Comparison of ENCODE assay signal across 8 mouse cellular contexts in the genomic region with DNA sequence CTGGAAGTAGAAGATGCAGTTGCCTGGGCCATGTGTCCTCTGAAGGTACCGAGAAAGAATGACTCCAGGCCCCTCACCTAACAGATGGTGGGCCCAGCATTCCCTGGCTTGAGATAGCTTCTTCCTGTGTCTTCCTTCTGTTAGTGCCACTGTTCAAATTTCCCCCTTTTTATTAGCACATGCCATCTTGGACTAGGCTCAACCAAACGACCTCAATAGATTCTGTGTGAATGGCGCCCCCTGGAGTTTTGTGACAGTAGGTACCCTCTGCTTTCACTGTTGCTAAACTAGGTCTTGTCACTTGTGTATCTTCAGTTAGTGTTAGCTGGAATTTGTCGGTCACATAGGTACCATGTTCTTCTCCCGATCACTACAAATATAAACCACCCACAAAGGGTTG. TPM values are rescaled to one million over a fixed set of nuclear protein-coding genes. Genes with fewer than 3 reads are reported as not detected.
DNase-seq lines count a peak whose midpoint lies in the region; ATAC-seq and TF ChIP-seq lines count a peak whose summit lies in the region.
"Had no signal": no experiment of that assay in that cellular context is flagged by ENCODE, and none has a peak within 500 bp of the region (broad histone marks: within the 10 kb centered on the region; RNA-seq: fewer than 3 reads in every experiment).

No protein-coding gene starts in this region.

- H3K4me3 ChIP-seq in liver, adult 2 months (ENCODE audit: insufficient read depth, low read depth, low read length): no peak overlapping the region
- H3K4me3 ChIP-seq in liver, embryonic 12.5 days: no peak overlapping the region
- H3K4me3 ChIP-seq in forebrain, postnatal 0 days (ENCODE audit: low read depth, low read length): no peak overlapping the region
- H3K4me3 ChIP-seq in left cerebral cortex, adult 2 months: no peak overlapping the region
- H3K4me3 ChIP-seq: lung, embryonic 15.5 days had no signal

- no peaks in the 10 kb centered on the region for H3K79me2 ChIP-seq in liver, adult 2 months (ENCODE audit: control insufficient read depth, insufficient read depth, low read length)

- no peak for ATAC-seq in liver, embryonic 12.5 days
- ATAC-seq in forebrain, postnatal 0 days: no peak

- DNase-seq in liver, adult 2 months (ENCODE audit: extremely low read depth, low read depth, low spot score): peak; percentile 5
- DNase-seq in Muller cell, postnatal 12 days (ENCODE audit: inconsistent ontology term): peak; percentile 26
- DNase-seq in brain, adult 2 months (ENCODE audit: low read depth, low spot score): peak; percentile 43
- DNase-seq in forebrain, postnatal 0 days: peak; percentile 17
- DNase-seq in left cerebral cortex, adult 2 months (ENCODE audit: extremely low spot score in 1 of 2, low spot score in 2 of 2): peak in 1 of 2 experiments; percentile 16
- DNase-seq in retina, postnatal 1 day: peak; percentile 72

- H3K9ac ChIP-seq in liver, adult 2 months (ENCODE audit: low read depth, low read length): no peak overlapping the region
- no peak overlapping the region for H3K9ac ChIP-seq in liver, embryonic 12.5 days
- no peak overlapping the region for H3K9ac ChIP-seq in forebrain, postnatal 0 days
- H3K9ac ChIP-seq: lung, embryonic 15.5 days had no signal

- H3K4me1 ChIP-seq in liver, adult 2 months (ENCODE audit: control insufficient read depth, insufficient read depth, low read length): no peaks in the 10 kb centered on the region
- peaks cover 18% of the 10 kb centered on the region for H3K4me1 ChIP-seq in liver, embryonic 12.5 days
- H3K4me1 ChIP-seq in forebrain, postnatal 0 days (ENCODE audit: insufficient read depth): no peaks in the 10 kb centered on the region
- H3K4me1 ChIP-seq: lung, embryonic 15.5 days had no signal

- WGBS in liver, adult 2 months: 46% methylated on average over 5 of the region's 5 CpGs
- WGBS in liver, embryonic 12.5 days (ENCODE audit: insufficient replicate concordance): 42% methylated on average over 5 of the region's 5 CpGs
- WGBS in forebrain, postnatal 0 days: 50% methylated on average over 5 of the region's 5 CpGs

- H3K9me3 ChIP-seq in liver, embryonic 12.5 days (replicated peaks): no peaks in the 10 kb centered on the region
- no peaks in the 10 kb centered on the region for H3K9me3 ChIP-seq in forebrain, postnatal 0 days (ENCODE audit: low read length)
- H3K9me3 ChIP-seq: lung, embryonic 15.5 days had no signal

- H3K27me3 ChIP-seq in liver, adult 2 months (ENCODE audit: control insufficient read depth, insufficient read depth, low read length): no peaks in the 10 kb centered on the region
- H3K27me3 ChIP-seq in liver, embryonic 12.5 days (replicated peaks): no peaks in the 10 kb centered on the region
- H3K27me3 ChIP-seq in forebrain, postnatal 0 days (ENCODE audit: insufficient read depth, low read length): no peaks in the 10 kb centered on the region
- H3K27me3 ChIP-seq: lung, embryonic 15.5 days had no signal

- TF ChIP-seq CTCF in liver, adult 2 months (IDR thresholded peaks at IDR 0.05; ENCODE audit: low read depth, low read length): 0 out of 2 replicates have a peak, but pooled peaks have one; percentile 7
- peak; percentile 45 for TF ChIP-seq CTCF in forebrain, postnatal 0 days (IDR thresholded peaks at IDR 0.05; ENCODE audit: low read depth)
- TF ChIP-seq CTCF in left cerebral cortex, adult 2 months (IDR thresholded peaks at IDR 0.05): peak; percentile 51

- no peak overlapping the region for H3K4me2 ChIP-seq in liver, embryonic 12.5 days
- no peak overlapping the region for H3K4me2 ChIP-seq in forebrain, postnatal 0 days (ENCODE audit: low read depth)
- H3K4me2 ChIP-seq: lung, embryonic 15.5 days had no signal

- no peaks in the 10 kb centered on the region for H3K36me3 ChIP-seq in liver, adult 2 months (ENCODE audit: control insufficient read depth, insufficient read depth, low read length)
- no peaks in the 10 kb centered on the region for H3K36me3 ChIP-seq in liver, embryonic 12.5 days
- no peaks in the 10 kb centered on the region for H3K36me3 ChIP-seq in forebrain, postnatal 0 days (ENCODE audit: insufficient read depth)
- H3K36me3 ChIP-seq: lung, embryonic 15.5 days had no signal

- intact Hi-C loops in left cerebral cortex, adult 2 months (cut with DNase I): loop anchor here (5.0 kb wide), 1 partner anchor 83 kb away; no protein-coding TSS in a partner anchor

- no peak overlapping the region for H3K27ac ChIP-seq in liver, adult 2 months (replicated peaks; ENCODE audit: insufficient read depth, low read depth, low read length)
- H3K27ac ChIP-seq in liver, embryonic 12.5 days: no peak overlapping the region
- no peak overlapping the region for H3K27ac ChIP-seq in forebrain, postnatal 0 days (ENCODE audit: low read depth, low read length)
- no peak overlapping the region for H3K27ac ChIP-seq in left cerebral cortex, adult 2 months
- H3K27ac ChIP-seq: lung, embryonic 15.5 days had no signal

- no peak for TF ChIP-seq POLR2A in liver, adult 2 months (IDR thresholded peaks at IDR 0.05; ENCODE audit: extremely low read depth, insufficient read depth, low read length)

RNA-seq across cellular contexts. Expression of a gene that starts 29.0 kb away (rescaled TPM):
- total RNA-seq in liver, adult 2 months (2014; rRNA removed): 0.55 and 0.74 TPM in 2 replicates
- 0.06 TPM in 1 of 2 replicates, not detected in the other for polyA plus RNA-seq in liver, adult 2 months (2012; rRNA removed)
- polyA plus RNA-seq in liver, embryonic 12.5 days (2016; fragmentation: Nextera tagmentation; extraction: Ambion mirVana): 0.95 and 0.96 TPM in 2 replicates
- 11.8 and 13.1 TPM in 2 replicates for total RNA-seq in forebrain, postnatal 0 days (2014; rRNA removed)
- 5.4 and 7.2 TPM in 2 replicates for polyA plus RNA-seq in forebrain, postnatal 0 days (2015; fragmentation: Nextera tagmentation; extraction: Ambion mirVana)
- 10 to 100 TPM; 81.4 to 82.2 TPM for total RNA-seq in left cerebral cortex, adult 2 months (2021)
